Mouse (Mus musculus) CD4-positive naive resting alpha-beta T cell, adult 57 days (primary cell): ENCODE data around the gene Aif1l. TPM values are rescaled to one million over a fixed set of nuclear protein-coding genes. Genes with fewer than 3 reads are reported as not detected.

Source experiments
- total RNA-seq: library from RNA; stranded (reverse); gene quantifications from one replicate; pipeline ENCODE4 v1.2.4, GENCODE M21; 2023

Gene Aif1l
- not detected for total RNA-seq

DNA sequence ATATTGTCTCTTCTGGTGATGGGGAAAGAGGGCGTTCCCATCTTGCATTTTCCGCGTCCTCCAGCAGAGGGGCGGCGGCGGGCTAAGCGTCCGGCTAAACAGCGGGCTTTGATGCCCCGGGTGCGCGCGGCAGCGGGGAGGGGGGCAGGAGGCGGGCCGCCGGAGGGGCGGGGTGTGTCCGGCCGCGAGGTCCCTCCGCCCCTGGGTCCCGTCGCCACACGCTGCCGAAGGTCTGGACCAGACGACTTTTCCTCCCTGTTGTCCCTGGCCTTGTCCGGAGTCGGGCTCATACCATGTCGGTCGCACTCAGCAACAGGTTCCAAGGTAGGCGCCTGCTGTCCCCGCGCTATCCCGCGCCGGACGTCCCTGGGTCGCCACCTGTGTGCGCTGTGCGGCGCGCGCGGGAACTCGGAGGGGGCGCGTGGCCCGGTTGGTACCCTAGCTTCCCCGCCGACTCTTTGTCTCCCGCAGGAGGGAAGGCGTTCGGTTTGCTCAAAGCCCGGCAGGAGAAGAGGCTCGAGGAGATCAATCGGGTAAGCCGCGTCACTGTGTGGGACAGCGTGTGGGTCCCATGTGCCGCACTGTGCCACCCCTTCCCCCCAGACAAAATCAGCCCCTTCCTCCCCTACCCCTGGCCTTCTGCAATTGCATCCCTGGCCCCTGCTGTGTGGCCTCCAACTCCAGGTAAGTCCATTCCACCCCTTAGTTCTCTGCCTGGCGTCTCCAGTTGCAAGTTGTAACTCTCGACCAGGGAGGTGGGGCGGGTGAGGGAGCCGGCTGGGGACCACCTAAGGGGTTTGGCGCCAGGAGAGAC is at the start of gene Aif1l:
TSS of gene Aif1l (plus strand) at position 82 of the 814 bp plus-strand sequence.

DNA sequence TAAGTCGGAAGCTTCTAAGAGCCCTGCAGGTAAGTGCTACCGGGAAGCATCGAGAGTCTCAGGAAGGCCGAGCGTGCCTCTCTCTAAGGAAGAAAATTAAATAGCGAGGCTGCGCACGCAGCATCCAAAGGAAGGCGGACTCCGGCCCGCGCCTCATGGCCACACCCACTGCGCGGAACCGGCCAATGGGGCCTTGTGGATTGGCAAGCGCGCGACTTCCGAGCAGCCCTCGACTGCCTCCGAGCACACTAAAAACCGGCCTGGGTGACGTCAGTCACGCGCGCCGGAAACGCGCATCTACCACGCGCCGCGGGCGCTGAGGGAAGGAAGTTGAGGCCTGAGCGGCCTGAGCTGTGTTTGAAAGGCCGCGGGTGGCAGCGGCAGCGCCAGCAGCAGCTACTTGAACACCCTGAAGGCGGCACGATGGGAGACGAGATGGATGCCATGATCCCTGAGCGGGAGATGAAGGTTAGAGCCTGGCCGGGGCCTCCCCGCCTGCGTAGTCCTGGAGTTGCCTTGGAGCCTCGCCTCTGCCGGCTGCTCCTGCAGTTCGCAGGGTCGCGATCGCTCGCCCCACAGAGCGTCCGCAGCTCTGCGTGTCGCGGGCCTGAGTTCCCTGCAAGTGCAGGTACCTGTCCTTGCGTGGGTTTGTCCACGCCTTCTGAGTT is 24.3 kb downstream of the Aif1l start, which contains the start of gene Nup214:
TSS of gene Nup214 (plus strand) at position 296 of the 668 bp plus-strand sequence.

Other genes with a start within 250 kb of the Aif1l start
- gene Qrfp, start 139.6 kb upstream of the Aif1l start, total RNA-seq: 3.4 TPM
- 0.53 TPM for gene Fibcd1, start 104.1 kb upstream of the Aif1l start, total RNA-seq
- gene Lamc3, start 62.8 kb upstream of the Aif1l start, total RNA-seq: 0.15 TPM
- gene Nup214, start 24.3 kb downstream of the Aif1l start, total RNA-seq: 132 TPM
- gene Fam78a, start 134.7 kb downstream of the Aif1l start, total RNA-seq: 176 TPM
- not detected for gene Plpp7, start 145.4 kb downstream of the Aif1l start, total RNA-seq
- 145 TPM for gene Prrc2b, start 200.9 kb downstream of the Aif1l start, total RNA-seq